9 mouse cellular contexts compared by ENCODE assay signal in genomic region chr13:81369564-81369963, GRCm38 (mm10).
DNase-seq lines count a peak whose midpoint lies in the region; ATAC-seq and TF ChIP-seq lines count a peak whose summit lies in the region.
"Had no signal": no experiment of that assay in that cellular context is flagged by ENCODE, and none has a peak within 500 bp of the region (broad histone marks: within the 10 kb centered on the region; RNA-seq: fewer than 3 reads in every experiment).

No protein-coding gene starts in this region.

- peak; percentile 70 for TF ChIP-seq CTCF in hindbrain, postnatal 0 days (IDR thresholded peaks at IDR 0.05; ENCODE audit: low read depth)
- TF ChIP-seq CTCF in stomach, postnatal 0 days (IDR thresholded peaks at IDR 0.05; ENCODE audit: low read depth) = peak; percentile 82

- H3K36me3 ChIP-seq in hindbrain, postnatal 0 days (ENCODE audit: insufficient read depth, low read length) = no peaks in the 10 kb centered on the region
- H3K36me3 ChIP-seq in hindbrain, embryonic 13.5 days = no peaks in the 10 kb centered on the region
- H3K36me3 ChIP-seq in stomach, postnatal 0 days (ENCODE audit: control insufficient read depth, insufficient read depth, low read length) = no peaks in the 10 kb centered on the region
- H3K36me3 ChIP-seq: embryonic facial prominence, embryonic 13.5 days had no signal

- no peaks in the 10 kb centered on the region for H3K9me3 ChIP-seq in hindbrain, postnatal 0 days (ENCODE audit: low read length)
- H3K9me3 ChIP-seq in hindbrain, embryonic 13.5 days = no peaks in the 10 kb centered on the region
- no peaks in the 10 kb centered on the region for H3K9me3 ChIP-seq in stomach, postnatal 0 days (ENCODE audit: control insufficient read depth, low read length)
- H3K9me3 ChIP-seq: embryonic facial prominence, embryonic 13.5 days had no signal

- 81% methylated on average over 2 of the region's 2 CpGs for WGBS in hindbrain, postnatal 0 days
- 78% methylated on average over 2 of the region's 2 CpGs for WGBS in hindbrain, embryonic 13.5 days
- 63% methylated on average over 2 of the region's 2 CpGs for WGBS in stomach, postnatal 0 days

- TF ChIP-seq EP300 in stomach, postnatal 0 days (optimal IDR thresholded peaks at IDR 0.05) = no peak

- H3K9ac ChIP-seq in hindbrain, postnatal 0 days (replicated peaks; ENCODE audit: low read length) = no peak overlapping the region
- no peak overlapping the region for H3K9ac ChIP-seq in hindbrain, embryonic 13.5 days
- no peak overlapping the region for H3K9ac ChIP-seq in stomach, postnatal 0 days (ENCODE audit: low read length)
- H3K9ac ChIP-seq: embryonic facial prominence, embryonic 13.5 days had no signal

- H3K4me1 ChIP-seq in hindbrain, postnatal 0 days (ENCODE audit: insufficient read depth, low read length) = no peaks in the 10 kb centered on the region
- no peaks in the 10 kb centered on the region for H3K4me1 ChIP-seq in hindbrain, embryonic 13.5 days (replicated peaks)
- no peaks in the 10 kb centered on the region for H3K4me1 ChIP-seq in stomach, postnatal 0 days (replicated peaks; ENCODE audit: control insufficient read depth, insufficient read depth)
- H3K4me1 ChIP-seq: embryonic facial prominence, embryonic 13.5 days had no signal

- H3K27ac ChIP-seq in hindbrain, postnatal 0 days = no peak overlapping the region
- H3K27ac ChIP-seq in hindbrain, embryonic 13.5 days = no peak overlapping the region
- H3K27ac ChIP-seq in stomach, postnatal 0 days (replicated peaks) = no peak overlapping the region
- H3K27ac ChIP-seq: embryonic facial prominence, embryonic 13.5 days had no signal

- H3K4me2 ChIP-seq in hindbrain, postnatal 0 days (ENCODE audit: low read depth, low read length) = no peak overlapping the region
- H3K4me2 ChIP-seq in hindbrain, embryonic 13.5 days = no peak overlapping the region
- no peak overlapping the region for H3K4me2 ChIP-seq in stomach, postnatal 0 days (replicated peaks; ENCODE audit: low read depth)
- H3K4me2 ChIP-seq: embryonic facial prominence, embryonic 13.5 days had no signal

- H3K27me3 ChIP-seq in hindbrain, postnatal 0 days (ENCODE audit: insufficient read depth, low read length) = no peaks in the 10 kb centered on the region
- H3K27me3 ChIP-seq in hindbrain, embryonic 13.5 days = no peaks in the 10 kb centered on the region
- no peaks in the 10 kb centered on the region for H3K27me3 ChIP-seq in stomach, postnatal 0 days (ENCODE audit: control insufficient read depth, insufficient read depth, low read length)
- H3K27me3 ChIP-seq: embryonic facial prominence, embryonic 13.5 days had no signal

- peak; percentile 53 for DNase-seq in hindbrain, postnatal 0 days (ENCODE audit: low spot score)
- DNase-seq in thymus, postnatal 0 days (ENCODE audit: low spot score) = peak; percentile 49
- DNase-seq in thymus, postnatal 25 days = no peak
- DNase-seq in embryo, embryonic 9.5 days (ENCODE audit: extremely low spot score) = peak; percentile 9
- no peak for DNase-seq in stomach, postnatal 0 days (ENCODE audit: low spot score)
- no peak for DNase-seq in adrenal gland, adult 18-20 months (ENCODE audit: low spot score in 2 of 2)
- no peak for DNase-seq in urinary bladder, postnatal 25 days (ENCODE audit: low spot score)

- no peak for ATAC-seq in hindbrain, postnatal 0 days
- ATAC-seq in hindbrain, embryonic 13.5 days (ENCODE audit: low FRiP score) = no peak
- no peak for ATAC-seq in stomach, postnatal 0 days (ENCODE audit: low FRiP score, low TSS enrichment)

- H3K4me3 ChIP-seq in hindbrain, postnatal 0 days (ENCODE audit: low read length) = no peak overlapping the region
- H3K4me3 ChIP-seq in hindbrain, embryonic 13.5 days = no peak overlapping the region
- no peak overlapping the region for H3K4me3 ChIP-seq in stomach, postnatal 0 days (ENCODE audit: low read depth, low read length)
- H3K4me3 ChIP-seq: embryonic facial prominence, embryonic 13.5 days had no signal

Comparison
In these comparisons a context has a peak if more than half of its experiments do, and no peak if none do; other contexts are left out.
1. DNase-seq: peak in hindbrain, postnatal 0 days (single experiment), thymus, postnatal 0 days (single experiment) and embryo, embryonic 9.5 days (single experiment); none in thymus, postnatal 25 days (single experiment), stomach, postnatal 0 days (single experiment), adrenal gland, adult 18-20 months (0 of 2) and urinary bladder, postnatal 25 days (single experiment).